Mouse (Mus musculus) heart, embryonic 11.5 days (tissue): ENCODE measurements around the gene Rab3ip. TPM values are rescaled to one million over a fixed set of nuclear protein-coding genes. Genes with fewer than 3 reads are reported as not detected.

Experiments used
- ATAC-seq: fragments of 200-750 bp; cut with Nextera tagmentation; replicated peaks from 2 replicates; pipeline ENCODE4 v1.8.0; 2017; ENCODE audit warnings: moderate library complexity; ENCODE audit not compliant: insufficient number of reproducible peaks, low FRiP score, low TSS enrichment
- H3K27ac ChIP-seq: fragments of 300-500 bp; sonication (generic); 2 replicates; pipeline ENCODE4 v1.5.1; 2014; ENCODE audit warnings: mild to moderate bottlenecking, low read depth, low read length
- H3K27me3 ChIP-seq: fragments of 300-500 bp; sonication (generic); 2 replicates; pipeline ENCODE4 v1.6.1; 2014; ENCODE audit warnings: mild to moderate bottlenecking, low read length, mixed read lengths; ENCODE audit not compliant: control insufficient read depth, insufficient read depth
- H3K36me3 ChIP-seq: fragments of 300-500 bp; sonication (generic); 2 replicates; pipeline ENCODE4 v1.6.1; 2014; ENCODE audit warnings: mild to moderate bottlenecking, low read length, moderate library complexity, mixed read lengths; ENCODE audit not compliant: control insufficient read depth, insufficient read depth
- H3K4me1 ChIP-seq: fragments of 300-500 bp; sonication (generic); 2 replicates; pipeline ENCODE4 v1.6.1; 2014; ENCODE audit warnings: low read length; ENCODE audit not compliant: control insufficient read depth, insufficient read depth
- H3K4me2 ChIP-seq: fragments of 300-500 bp; sonication (generic); 2 replicates; pipeline ENCODE4 v1.6.1; 2014; ENCODE audit warnings: mild to moderate bottlenecking, moderate library complexity
- H3K4me3 ChIP-seq: fragments of 300-500 bp; sonication (generic); 2 replicates; pipeline ENCODE4 v1.5.1; 2014; ENCODE audit warnings: low read depth, low read length
- H3K9ac ChIP-seq: fragments of 300-500 bp; sonication (generic); 2 replicates; pipeline ENCODE4 v1.6.1; 2014; ENCODE audit warnings: mild to moderate bottlenecking, low read depth, low read length, moderate library complexity
- H3K9me3 ChIP-seq: fragments of 300-500 bp; sonication (generic); replicated peaks from 2 replicates; pipeline ENCODE4 v1.6.1; 2016; ENCODE audit warnings: low read length; ENCODE audit not compliant: control insufficient read depth
- whole genome bisulfite sequencing: fragments of 180-500 bp; shearing (Covaris S2); extraction: QIAGEN DNeasy Blood & Tissue Kit; methylation state at CpG from one replicate; pipeline ENCODE4 v1.1.7; 2014; ENCODE audit not compliant: insufficient replicate concordance; 5-methylcytosine and 5-hydroxymethylcytosine counted together
- polyA plus RNA-seq: library from polyadenylated mRNA; unstranded; fragments of >200 nt; fragmentation: Nextera tagmentation; extraction: Ambion mirVana; gene quantifications from 2 replicates; pipeline ENCODE4 v1.2.1, GENCODE M21; 2014

The Rab3ip gene
- 56.9 and 63.2 TPM in 2 replicates for polyA plus RNA-seq

GRCm38 (mm10) chr10:116950009-116950769 is at the start of gene Rab3ip:
TSS of gene Rab3ip (minus strand) at chr10:116950769.
- H3K27ac ChIP-seq = peak within 1 kb of the TSS; percentile 89
- H3K4me2 ChIP-seq = peak within 1 kb of the TSS; percentile 72
- H3K4me3 ChIP-seq = peak within 1 kb of the TSS; percentile 83
- ATAC-seq = peak; percentile 93
- no peaks in the 10 kb centered on the region for H3K27me3 ChIP-seq
- whole genome bisulfite sequencing = under 1% methylated on average over 54 of the region's 103 CpGs
- H3K4me1 ChIP-seq = peaks cover 20% of the 10 kb centered on the region
- no peaks in the 10 kb centered on the region for H3K36me3 ChIP-seq
- H3K9me3 ChIP-seq = no peaks in the 10 kb centered on the region
- H3K9ac ChIP-seq = peak within 1 kb of the TSS; percentile 78

GRCm38 (mm10) chr10:116998716-116999455 is 48.3 kb upstream of the Rab3ip start:
- H3K36me3 ChIP-seq = no peaks in the 10 kb centered on the region
- no peak overlapping the region for H3K4me3 ChIP-seq
- peaks cover 14% of the 10 kb centered on the region for H3K4me1 ChIP-seq
- no peaks in the 10 kb centered on the region for H3K9me3 ChIP-seq
- ATAC-seq = no peak
- WGBS = 77% methylated on average over 17 of the region's 17 CpGs
- no peaks in the 10 kb centered on the region for H3K27me3 ChIP-seq
- no peak overlapping the region for H3K4me2 ChIP-seq
- H3K27ac ChIP-seq = no peak overlapping the region
- no peak overlapping the region for H3K9ac ChIP-seq

DNA sequence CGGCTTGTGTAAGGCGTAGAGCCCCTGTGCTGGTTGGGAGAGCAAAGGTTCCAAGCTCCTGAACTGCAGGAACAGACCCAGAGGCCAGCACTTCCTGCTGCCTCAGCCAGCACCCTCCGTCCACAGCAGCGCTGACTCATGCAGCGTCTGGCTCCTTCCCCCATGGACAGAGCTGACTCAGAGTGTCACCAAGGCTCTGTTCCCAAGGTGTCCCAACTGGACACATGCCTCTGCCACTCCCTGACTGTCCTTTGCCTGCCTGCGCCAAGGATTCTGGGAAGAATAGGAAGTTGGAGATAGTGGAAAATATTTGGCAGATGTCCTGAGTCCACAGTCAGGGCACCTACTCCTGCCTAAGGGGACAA is 45.6 kb upstream of the Rab3ip start:
- 0 out of 2 replicates have a peak overlapping the region, but pooled peaks have one; percentile 3 for H3K9ac ChIP-seq
- H3K4me1 ChIP-seq = peaks cover 14% of the 10 kb centered on the region
- no peak overlapping the region for H3K4me3 ChIP-seq

GRCm38 (mm10) chr10:116995584-116996235 is 45.1 kb upstream of the Rab3ip start:
- no peak for ATAC-seq

More for the DNA sequence above, 45.6 kb upstream of the Rab3ip start:
- H3K27me3 ChIP-seq = no peaks in the 10 kb centered on the region
- H3K36me3 ChIP-seq = no peaks in the 10 kb centered on the region
- no peak overlapping the region for H3K4me2 ChIP-seq
- WGBS = 37% methylated on average over 6 of the region's 6 CpGs
- H3K9me3 ChIP-seq = no peaks in the 10 kb centered on the region
- 0 out of 2 replicates have a peak, but pooled peaks have one; percentile 57 for ATAC-seq
- no peak overlapping the region for H3K27ac ChIP-seq

DNA sequence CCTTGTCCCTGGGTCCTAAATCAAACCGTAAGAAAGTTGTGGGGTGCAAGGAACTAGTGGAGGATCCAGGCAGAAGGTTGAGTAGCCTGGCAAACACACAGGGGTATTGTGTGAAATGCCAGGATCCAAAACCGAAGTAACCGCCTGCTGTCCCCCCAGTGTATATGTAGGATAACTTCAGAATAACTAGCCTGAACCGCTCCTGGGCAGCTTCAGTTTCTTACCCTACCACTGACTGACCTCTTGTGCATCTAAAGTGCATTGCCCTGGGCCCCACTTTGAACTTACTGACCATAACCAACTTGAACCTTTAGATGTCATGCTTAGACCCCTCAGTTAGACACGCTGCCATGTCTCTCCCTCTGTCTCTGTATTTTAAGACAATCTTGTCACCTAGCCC is 44.6 kb upstream of the Rab3ip start:
- Histone ChIP-seq H3K27me3 (no peaks in the 10 kb centered on the region), H3K9ac (no peak overlapping the region), H3K4me2 (no peak overlapping the region), H3K36me3 (no peaks in the 10 kb centered on the region), H3K4me1 (peaks cover 14% of the 10 kb centered on the region), H3K27ac (no peak overlapping the region), H3K9me3 (no peaks in the 10 kb centered on the region), H3K4me3 (no peak overlapping the region)
- WGBS = 77% methylated on average over 5 of the region's 5 CpGs
- ATAC-seq = no peak

More at GRCm38 (mm10) chr10:116995584-116996235, 45.1 kb upstream of the Rab3ip start:
- WGBS = 61% methylated on average over 6 of the region's 6 CpGs
- Histone ChIP-seq H3K4me3 (no peak overlapping the region), H3K9ac (no peak overlapping the region), H3K27ac (no peak overlapping the region), H3K4me2 (no peak overlapping the region), H3K36me3 (no peaks in the 10 kb centered on the region), H3K4me1 (peaks cover 14% of the 10 kb centered on the region), H3K9me3 (no peaks in the 10 kb centered on the region), H3K27me3 (no peaks in the 10 kb centered on the region)

GRCm38 (mm10) chr10:116993971-116994370 is 43.4 kb upstream of the Rab3ip start:
- WGBS = 81% methylated on average over 8 of the region's 8 CpGs
- Histone ChIP-seq H3K4me1 (peaks cover 14% of the 10 kb centered on the region), H3K9ac (no peak overlapping the region), H3K36me3 (no peaks in the 10 kb centered on the region), H3K27me3 (no peaks in the 10 kb centered on the region), H3K4me2 (no peak overlapping the region), H3K27ac (no peak overlapping the region), H3K4me3 (no peak overlapping the region), H3K9me3 (no peaks in the 10 kb centered on the region)
- ATAC-seq = no peak

- H3K4me1 ChIP-seq = peaks cover 2% of the 10 kb centered on the region; the same call in 1 of the 2 replicates
- H3K9ac ChIP-seq = peak within 1 kb of the TSS; percentile 8; the same call in 1 of the 2 replicates
- peak within 1 kb of the TSS; percentile 35 for H3K4me2 ChIP-seq
- no peak within 1 kb of the TSS for H3K4me3 ChIP-seq
- no peaks in the 10 kb centered on the region for H3K9me3 ChIP-seq
- no peaks in the 10 kb centered on the region for H3K27me3 ChIP-seq
- H3K36me3 ChIP-seq = no peaks in the 10 kb centered on the region
- H3K27ac ChIP-seq = no peak within 1 kb of the TSS
- 49% methylated on average over 21 of the region's 21 CpGs for WGBS
- no peak for ATAC-seq
Observed at GRCm38 (mm10) chr10:116986264-116987082, 35.9 kb upstream of the Rab3ip start, which contains the start of gene Best3. TSS of gene Best3 (plus strand) at chr10:116986314.

- H3K9me3 ChIP-seq = no peaks in the 10 kb centered on the region
- no peak for ATAC-seq
- 61% methylated on average over 12 of the region's 12 CpGs for WGBS
- H3K36me3 ChIP-seq = no peaks in the 10 kb centered on the region
- H3K4me1 ChIP-seq = peaks cover 2% of the 10 kb centered on the region; the same call in 1 of the 2 replicates
- H3K9ac ChIP-seq = no peak overlapping the region
- H3K4me2 ChIP-seq = no peak overlapping the region
- H3K4me3 ChIP-seq = no peak overlapping the region
- no peaks in the 10 kb centered on the region for H3K27me3 ChIP-seq
- H3K27ac ChIP-seq = no peak overlapping the region
Observed at GRCm38 (mm10) chr10:116984836-116985235, 34.3 kb upstream of the Rab3ip start.
